Mouse (Mus musculus) small intestine, adult 2 months (tissue): ENCODE data around the gene Fam135a. TPM values are rescaled to one million over a fixed set of nuclear protein-coding genes. Genes with fewer than 3 reads are reported as not detected.
"Not testable (repeated sequence)": the region's sequence is repeated elsewhere in the genome, so short reads cannot be mapped to it uniquely, and the experiment has no call there.

Source experiments
- H3K27ac ChIP-seq: fragments of 200-500 bp; 2 replicates; pipeline ENCODE4 v1.5.1; 2012; ENCODE audit warnings: low read depth, low read length, control low read depth, inconsistent platforms; ENCODE audit not compliant: insufficient read depth
- H3K27me3 ChIP-seq: fragments of 200-500 bp; 2 replicates; pipeline ENCODE4 v1.6.1; 2012; ENCODE audit warnings: mild to moderate bottlenecking, moderate library complexity, low read length, inconsistent platforms; ENCODE audit not compliant: control insufficient read depth, insufficient read depth
- H3K36me3 ChIP-seq: fragments of 200-500 bp; 2 replicates; pipeline ENCODE4 v1.6.1; 2012; ENCODE audit warnings: mild to moderate bottlenecking, low read length, control low read depth, inconsistent platforms; ENCODE audit not compliant: control insufficient read depth, insufficient read depth
- H3K4me1 ChIP-seq: fragments of 200-500 bp; 2 replicates; pipeline ENCODE4 v1.6.1; 2012; ENCODE audit warnings: low read length, inconsistent platforms, mixed read lengths; ENCODE audit not compliant: control insufficient read depth, insufficient read depth, insufficient read length
- H3K4me3 ChIP-seq: fragments of 200-500 bp; 2 replicates; pipeline ENCODE4 v1.5.1; 2012; ENCODE audit warnings: low read depth, mild to moderate bottlenecking, control low read depth, inconsistent platforms, low read length, moderate library complexity
- CTCF ChIP-seq: fragments of 200-500 bp; IDR thresholded peaks from 2 replicates; pipeline ENCODE4 v1.5.1; 2012; ENCODE audit warnings: low read depth, mild to moderate bottlenecking, control low read depth, inconsistent platforms, low read length, moderate library complexity, mixed read lengths; ENCODE audit not compliant: insufficient replicate concordance, insufficient read length; ENCODE audit errors: extremely low read depth
- POLR2A ChIP-seq: fragments of 200-500 bp; IDR thresholded peaks from 2 replicates; pipeline ENCODE4 v1.6.1; 2012; ENCODE audit warnings: low read depth, mild to moderate bottlenecking, control low read depth, inconsistent platforms, low read length, moderate library complexity
- WGBS: fragments of 180-500 bp; shearing (Covaris S2); methylation state at CpG from one replicate; pipeline ENCODE4 v1.1.7; 2018; 5-methylcytosine and 5-hydroxymethylcytosine counted together
- polyA plus RNA-seq: library from polyadenylated mRNA; depleted of rRNA; stranded (reverse); fragments of >200 nt; gene quantifications from 2 replicates; pipeline ENCODE4 v1.2.3, GENCODE M21; 2012; rRNA removed

Fam135a gene
- polyA plus RNA-seq, 1 experiment, result 6.7 TPM

DNA sequence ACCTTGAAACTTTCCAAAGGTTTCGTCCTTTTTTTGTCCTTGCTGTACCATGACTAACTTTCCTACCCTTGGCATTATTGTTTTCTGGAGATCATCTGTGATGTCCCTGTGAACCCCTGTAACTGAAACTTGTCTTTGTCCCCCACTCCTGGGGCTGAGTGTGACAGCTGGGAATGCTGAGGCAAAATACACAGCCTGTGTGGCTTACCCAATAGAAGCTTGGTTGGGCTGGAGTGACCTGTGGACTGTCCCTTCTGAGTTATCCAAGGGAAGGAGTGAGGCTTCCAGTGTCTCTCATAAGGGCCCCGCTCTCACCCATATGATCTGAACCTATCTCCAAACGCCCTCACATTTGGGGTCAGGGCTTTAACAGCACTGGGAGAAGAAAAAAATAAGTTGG lies 102.6 kb downstream of the Fam135a start:
- TF ChIP-seq CTCF, result no peak
- no peak for TF ChIP-seq POLR2A
- Histone ChIP-seq H3K27ac (no peak overlapping the region), H3K4me3 (no peak overlapping the region), H3K27me3 (no peaks in the 10 kb centered on the region), H3K36me3 (peaks cover 13% of the 10 kb centered on the region), H3K4me1 (no peaks in the 10 kb centered on the region)
- WGBS, result 90% methylated on average over 3 of the region's 3 CpGs

DNA sequence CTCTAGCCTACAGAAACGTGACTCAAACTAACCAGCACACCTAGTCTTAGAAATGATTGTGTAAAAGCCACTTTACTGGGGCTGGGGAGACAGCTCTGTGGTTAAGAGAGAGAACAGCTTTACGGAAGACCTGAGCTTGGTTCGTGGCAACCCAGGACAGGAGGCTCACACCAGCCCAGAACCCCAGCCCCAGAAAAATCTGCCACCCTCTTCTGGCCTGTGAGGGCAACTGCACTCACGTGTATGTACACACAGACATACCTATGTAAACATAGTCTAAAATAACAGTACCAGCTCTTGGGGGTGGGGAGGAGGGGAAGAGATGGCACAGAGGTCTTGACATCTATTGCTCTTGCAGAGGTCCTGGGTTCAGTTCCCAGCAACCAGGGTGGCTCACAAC lies 104.7 kb downstream of the Fam135a start:
- Histone ChIP-seq H3K4me1 (no peaks in the 10 kb centered on the region), H3K36me3 (peaks cover 8% of the 10 kb centered on the region), H3K27ac (no peak overlapping the region), H3K4me3 (no peak overlapping the region), H3K27me3 (no peaks in the 10 kb centered on the region)
- WGBS, result 95% methylated on average over 4 of the region's 4 CpGs
- no peak for TF ChIP-seq POLR2A
- TF ChIP-seq CTCF, result no peak

DNA sequence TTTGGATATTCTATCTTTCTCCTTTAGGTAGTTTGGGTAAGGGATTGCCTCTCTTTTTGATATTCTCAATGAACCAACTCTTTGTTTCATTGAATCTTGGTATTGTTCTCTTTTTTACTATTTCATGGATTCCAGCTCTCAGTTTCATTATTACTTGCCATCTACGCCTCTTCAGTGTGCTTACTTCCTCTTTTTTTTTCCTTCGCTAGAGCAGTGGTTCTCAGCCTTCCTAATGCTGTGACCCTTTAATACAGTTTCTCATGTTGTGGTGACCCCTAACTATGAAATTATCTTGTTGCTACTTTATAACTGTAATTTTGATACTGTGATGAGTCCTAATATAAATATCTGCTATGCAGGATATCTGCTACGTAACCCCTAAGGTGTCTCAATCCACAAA lies 117.0 kb downstream of the Fam135a start:
- no peaks in the 10 kb centered on the region for H3K4me1 ChIP-seq

DNA sequence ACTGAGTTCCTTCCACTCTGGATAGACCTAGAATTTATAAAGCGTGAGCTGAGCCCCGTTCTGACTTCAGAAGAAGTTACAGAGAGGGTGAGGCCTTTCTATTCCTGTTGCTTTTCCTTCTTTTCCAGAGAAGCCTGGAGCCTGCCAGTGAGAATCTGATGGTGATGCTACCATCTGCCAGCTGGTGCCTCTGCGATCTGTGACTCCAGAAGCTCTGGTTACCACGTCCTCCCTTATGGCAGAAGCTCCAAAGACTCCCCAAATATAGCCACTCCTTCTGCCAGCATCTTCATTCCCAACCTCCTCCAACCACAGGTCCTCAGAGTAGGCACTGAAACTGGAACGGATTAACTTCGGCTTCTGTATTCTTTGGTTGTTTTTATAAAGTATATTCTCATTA lies 121.9 kb downstream of the Fam135a start:
- Histone ChIP-seq H3K4me1 (no peaks in the 10 kb centered on the region), H3K27me3 (no peaks in the 10 kb centered on the region), H3K27ac (no peak overlapping the region), H3K4me3 (no peak overlapping the region), H3K36me3 (no peaks in the 10 kb centered on the region)
- no peak for TF ChIP-seq POLR2A
- no peak for TF ChIP-seq CTCF
- 85% methylated on average over 6 of the region's 6 CpGs for WGBS

More for the DNA sequence above, 117.0 kb downstream of the Fam135a start:
- WGBS, result 89% methylated on average over 3 of the region's 3 CpGs
- Histone ChIP-seq H3K4me3 (no peak overlapping the region), H3K36me3 (no peaks in the 10 kb centered on the region), H3K27me3 (no peaks in the 10 kb centered on the region), H3K27ac (no peak overlapping the region)
- TF ChIP-seq CTCF (no peak), POLR2A (no peak)

DNA sequence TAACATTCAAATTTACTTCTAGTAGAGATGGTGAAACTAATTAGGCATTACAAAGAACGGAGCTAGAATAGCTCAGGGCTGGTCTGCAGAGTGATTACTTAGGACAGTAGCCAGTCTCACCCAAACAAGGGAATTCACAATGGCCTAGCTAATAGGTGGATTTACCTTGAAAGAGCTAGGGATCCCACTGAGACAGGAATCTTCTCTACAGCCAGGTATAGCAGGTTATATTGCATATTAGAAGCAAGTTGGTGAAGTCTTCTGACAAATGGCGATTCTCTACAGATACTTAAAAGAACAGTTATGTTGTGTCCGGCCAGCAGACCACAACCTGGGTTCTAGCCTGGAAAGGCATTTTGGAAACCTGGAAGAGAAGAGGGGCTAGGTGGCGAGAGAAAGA lies 129.0 kb downstream of the Fam135a start:
- 83% methylated on average over 4 of the region's 4 CpGs for WGBS
- H3K4me1 ChIP-seq, H3K4me3 ChIP-seq, H3K36me3 ChIP-seq, H3K27me3 ChIP-seq, H3K27ac ChIP-seq: not testable (repeated sequence)

DNA sequence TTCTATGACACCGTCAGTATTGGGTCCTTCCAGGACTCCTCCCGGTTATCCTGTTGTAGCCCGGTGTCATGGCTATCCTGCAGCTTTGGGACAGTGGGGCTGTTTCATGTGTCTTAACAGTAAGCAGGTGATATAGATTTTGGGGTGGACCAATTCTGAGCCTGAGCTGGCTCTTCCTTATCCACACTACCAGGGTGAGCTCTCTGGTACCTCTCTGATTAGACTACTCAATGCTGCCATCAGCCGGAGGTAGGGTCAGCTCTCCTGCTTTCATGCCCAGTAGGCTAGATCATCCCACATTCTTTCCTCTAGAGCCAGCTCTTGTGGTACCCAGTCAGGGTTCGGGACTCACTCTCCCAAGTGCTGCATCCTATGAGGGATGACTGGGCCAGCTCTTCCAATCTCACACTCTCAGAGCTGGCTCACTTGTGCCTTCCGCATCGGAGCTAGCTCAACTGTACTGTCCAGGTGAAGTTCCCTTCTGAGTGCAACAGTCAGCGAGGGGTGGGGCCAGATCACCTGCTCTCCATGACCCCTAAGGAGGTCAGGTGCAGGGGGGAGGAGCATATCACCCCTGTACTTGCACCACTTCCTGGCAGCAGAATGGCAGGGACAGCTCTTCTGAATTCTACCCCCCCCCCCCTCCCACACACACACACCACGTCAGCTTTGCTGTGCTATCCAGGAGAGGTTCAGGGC lies 132.0 kb downstream of the Fam135a start:
- Histone ChIP-seq H3K27ac (no peak overlapping the region), H3K27me3 (no peaks in the 10 kb centered on the region), H3K4me1 (no peaks in the 10 kb centered on the region), H3K36me3 (no peaks in the 10 kb centered on the region), H3K4me3 (no peak overlapping the region)
- no peak for TF ChIP-seq CTCF
- no peak for TF ChIP-seq POLR2A
- 80% methylated on average over 9 of the region's 9 CpGs for WGBS

DNA sequence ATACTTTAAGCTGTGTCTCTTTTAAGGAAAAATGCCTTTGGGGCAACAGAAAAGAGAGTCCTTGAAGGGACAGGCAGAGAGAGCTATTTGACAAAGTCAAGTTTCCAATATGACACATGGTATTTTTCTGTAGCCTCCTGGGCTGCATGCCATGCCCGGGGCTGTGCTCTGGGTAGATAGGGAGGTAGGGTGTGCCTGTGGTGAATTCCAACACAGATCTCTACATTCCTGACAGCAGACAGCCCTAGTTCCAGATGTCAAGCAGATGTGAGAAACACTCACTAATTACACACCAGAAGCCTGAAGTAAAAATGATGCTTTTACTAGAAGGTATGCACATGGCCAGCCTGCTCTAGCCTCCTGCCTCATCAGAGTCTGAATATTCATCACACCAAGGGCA lies 133.9 kb downstream of the Fam135a start:
- TF ChIP-seq POLR2A (no peak), CTCF (no peak)
- H3K27ac ChIP-seq, result no peak overlapping the region
- H3K4me1 ChIP-seq, result no peaks in the 10 kb centered on the region
- H3K27me3 ChIP-seq, result no peaks in the 10 kb centered on the region
- WGBS, result 38% methylated on average over 1 of the region's 1 CpGs
- H3K36me3 ChIP-seq, result no peaks in the 10 kb centered on the region
- no peak overlapping the region for H3K4me3 ChIP-seq

Other genes with a start within 250 kb of the Fam135a start
- gene Smap1, start 178.0 kb downstream of the Fam135a start, polyA plus RNA-seq, result 14.9 and 46.3 TPM in 2 replicates
- 0.28 and 0.98 TPM in 2 replicates for gene Sdhaf4, start 94.7 kb downstream of the Fam135a start, polyA plus RNA-seq
- gene Col9a1, start 77.3 kb upstream of the Fam135a start, polyA plus RNA-seq, result not detected in 2 replicates